ENCODE assay signal across 7 mouse cellular contexts in genomic region chr16:35982506-35982901, GRCm38 (mm10). TPM values are rescaled to one million over a fixed set of nuclear protein-coding genes. Genes with fewer than 3 reads are reported as not detected.
DNase-seq lines count a peak whose midpoint lies in the region; ATAC-seq and TF ChIP-seq lines count a peak whose summit lies in the region.

No protein-coding gene starts in this region.

- no peak for TF ChIP-seq POLR2A in spleen, adult 2 months (IDR thresholded peaks at IDR 0.05; ENCODE audit: low read depth, low read length)

- 0 out of 2 replicates have a peak, but pooled peaks have one; percentile 1 for ATAC-seq in forebrain, embryonic 11.5 days (replicated peaks; ENCODE audit: low FRiP score)
- no peak; the same call in 1 of the 2 replicates for ATAC-seq in limb, embryonic 13.5 days (ENCODE audit: low FRiP score, low read depth)
- no peak for ATAC-seq in stomach, embryonic 14.5 days (ENCODE audit: insufficient number of reproducible peaks, insufficient read depth, low FRiP score, low read depth)

- H3K27ac ChIP-seq in spleen, adult 2 months (ENCODE audit: insufficient read depth, low read length): no peak overlapping the region; the same call in 1 of the 2 replicates
- no peak overlapping the region for H3K27ac ChIP-seq in forebrain, embryonic 11.5 days (ENCODE audit: low read depth, low read length)
- no peak overlapping the region for H3K27ac ChIP-seq in limb, embryonic 13.5 days
- H3K27ac ChIP-seq in stomach, embryonic 14.5 days (ENCODE audit: low read length): no peak overlapping the region

- no peak for DNase-seq in spleen, adult 2 months (ENCODE audit: low read depth in 1 of 2, low spot score in 2 of 2)
- no peak for DNase-seq in spleen, adult 12 weeks (ENCODE audit: low spot score)
- no peak for DNase-seq in forebrain, embryonic 11.5 days (ENCODE audit: low spot score)
- no peak for DNase-seq in cerebellum, postnatal 25 days
- no peak for DNase-seq in kidney, postnatal 36 days

- H3K4me1 ChIP-seq in spleen, adult 2 months (ENCODE audit: control insufficient read depth, insufficient read depth, insufficient read length): no peaks in the 10 kb centered on the region
- 0 out of 2 replicates have a peak, but pooled peaks cover 4% of the 10 kb centered on the region for H3K4me1 ChIP-seq in forebrain, embryonic 11.5 days (replicated peaks; ENCODE audit: control insufficient read depth, insufficient read depth, low read length)
- H3K4me1 ChIP-seq in limb, embryonic 13.5 days: peaks cover 10% of the 10 kb centered on the region; the same call in 1 of the 2 replicates
- H3K4me1 ChIP-seq in stomach, embryonic 14.5 days (ENCODE audit: control insufficient read depth, insufficient read depth, low read length): no peaks in the 10 kb centered on the region; the same call in 1 of the 2 replicates

- peak overlapping the region; percentile 89 for H3K9ac ChIP-seq in forebrain, embryonic 11.5 days (ENCODE audit: low read length)
- H3K9ac ChIP-seq in limb, embryonic 13.5 days: peak overlapping the region; percentile 93
- no peak overlapping the region; the same call in 1 of the 2 replicates for H3K9ac ChIP-seq in stomach, embryonic 14.5 days (replicated peaks; ENCODE audit: low read depth, low read length)

- H3K9me3 ChIP-seq in forebrain, embryonic 11.5 days (ENCODE audit: control insufficient read depth, low read length): no peaks in the 10 kb centered on the region
- H3K9me3 ChIP-seq in limb, embryonic 13.5 days: peaks cover 3% of the 10 kb centered on the region; the same call in 1 of the 2 replicates
- no peaks in the 10 kb centered on the region for H3K9me3 ChIP-seq in stomach, embryonic 14.5 days (ENCODE audit: control insufficient read depth, low read depth, low read length)

- H3K4me2 ChIP-seq in forebrain, embryonic 11.5 days (ENCODE audit: low read depth, low read length, severe bottlenecking): peak overlapping the region; percentile 68
- H3K4me2 ChIP-seq in limb, embryonic 13.5 days (replicated peaks): peak overlapping the region; percentile 76
- H3K4me2 ChIP-seq in stomach, embryonic 14.5 days (replicated peaks; ENCODE audit: low read depth, low read length): peak overlapping the region; percentile 59

- H3K36me3 ChIP-seq in spleen, adult 2 months (ENCODE audit: control insufficient read depth, insufficient read depth, low read length): no peaks in the 10 kb centered on the region
- H3K36me3 ChIP-seq in forebrain, embryonic 11.5 days (ENCODE audit: control insufficient read depth, insufficient read depth, low read length): no peaks in the 10 kb centered on the region
- no peaks in the 10 kb centered on the region for H3K36me3 ChIP-seq in limb, embryonic 13.5 days
- H3K36me3 ChIP-seq in stomach, embryonic 14.5 days (ENCODE audit: control insufficient read depth, insufficient read depth, low read length): no peaks in the 10 kb centered on the region

- peak overlapping the region; percentile 80 for H3K4me3 ChIP-seq in spleen, adult 2 months (ENCODE audit: extremely low read depth, insufficient read depth, insufficient read length)
- peak overlapping the region; percentile 88 for H3K4me3 ChIP-seq in forebrain, embryonic 11.5 days (ENCODE audit: low read depth, low read length)
- peak overlapping the region; percentile 86 for H3K4me3 ChIP-seq in limb, embryonic 13.5 days
- peak overlapping the region; percentile 77 for H3K4me3 ChIP-seq in stomach, embryonic 14.5 days (ENCODE audit: low read depth, low read length)

- no peaks in the 10 kb centered on the region for H3K27me3 ChIP-seq in spleen, adult 2 months (ENCODE audit: control insufficient read depth, insufficient read depth, low read length)
- peaks cover 4% of the 10 kb centered on the region for H3K27me3 ChIP-seq in forebrain, embryonic 11.5 days (ENCODE audit: control insufficient read depth, insufficient read depth, low read length)
- no peaks in the 10 kb centered on the region for H3K27me3 ChIP-seq in limb, embryonic 13.5 days
- no peaks in the 10 kb centered on the region for H3K27me3 ChIP-seq in stomach, embryonic 14.5 days (ENCODE audit: control insufficient read depth, insufficient read depth, low read length)

- TF ChIP-seq CTCF in spleen, adult 2 months (IDR thresholded peaks at IDR 0.05; ENCODE audit: extremely low read depth, insufficient read depth, insufficient read length, insufficient replicate concordance): no peak

- WGBS in spleen, adult 2 months: under 1% methylated on average over 15 of the region's 15 CpGs
- WGBS in forebrain, embryonic 11.5 days: 4% methylated on average over 15 of the region's 15 CpGs
- WGBS in limb, embryonic 13.5 days: 4% methylated on average over 15 of the region's 15 CpGs
- 2% methylated on average over 15 of the region's 15 CpGs for WGBS in stomach, embryonic 14.5 days

RNA-seq across cellular contexts. Expression of gene Kpna1, which starts 4.0 kb away (rescaled TPM):
- polyA plus RNA-seq in spleen, adult 2 months (2012; rRNA removed): 3.2 and 4.2 TPM in 2 replicates
- polyA plus RNA-seq in forebrain, embryonic 11.5 days (2014; fragmentation: Nextera tagmentation; extraction: Ambion mirVana): 84.9 and 86.5 TPM in 2 replicates
- polyA plus RNA-seq in limb, embryonic 13.5 days (2015; fragmentation: Nextera tagmentation; extraction: Ambion mirVana): 37.2 and 41.6 TPM in 2 replicates
- polyA plus RNA-seq in stomach, embryonic 14.5 days (2014; fragmentation: Nextera tagmentation; extraction: Ambion mirVana): 44.1 and 44.5 TPM in 2 replicates

RNA-seq across cellular contexts. Expression of gene Dtx3l, which starts 43.6 kb away (rescaled TPM):
- 8.1 and 8.5 TPM in 2 replicates for polyA plus RNA-seq in spleen, adult 2 months (2012; rRNA removed)
- 5.7 and 6.2 TPM in 2 replicates for polyA plus RNA-seq in forebrain, embryonic 11.5 days (2014; fragmentation: Nextera tagmentation; extraction: Ambion mirVana)
- 2.9 and 3.1 TPM in 2 replicates for polyA plus RNA-seq in limb, embryonic 13.5 days (2015; fragmentation: Nextera tagmentation; extraction: Ambion mirVana)
- polyA plus RNA-seq in stomach, embryonic 14.5 days (2014; fragmentation: Nextera tagmentation; extraction: Ambion mirVana): 7.7 and 8.0 TPM in 2 replicates

RNA-seq across cellular contexts. Expression of gene Parp9, which starts 44.2 kb away (rescaled TPM):
- polyA plus RNA-seq in spleen, adult 2 months (2012; rRNA removed): 6.7 and 6.9 TPM in 2 replicates
- polyA plus RNA-seq in forebrain, embryonic 11.5 days (2014; fragmentation: Nextera tagmentation; extraction: Ambion mirVana): 3.9 and 4.2 TPM in 2 replicates
- 4.5 and 4.8 TPM in 2 replicates for polyA plus RNA-seq in limb, embryonic 13.5 days (2015; fragmentation: Nextera tagmentation; extraction: Ambion mirVana)
- polyA plus RNA-seq in stomach, embryonic 14.5 days (2014; fragmentation: Nextera tagmentation; extraction: Ambion mirVana): 6.5 and 8.1 TPM in 2 replicates

RNA-seq across cellular contexts. Expression of gene Wdr5b, which starts 58.5 kb away (rescaled TPM):
- 1.7 TPM in 2 replicates for polyA plus RNA-seq in spleen, adult 2 months (2012; rRNA removed)
- polyA plus RNA-seq in forebrain, embryonic 11.5 days (2014; fragmentation: Nextera tagmentation; extraction: Ambion mirVana): 11.6 and 12.5 TPM in 2 replicates
- 11.1 and 11.4 TPM in 2 replicates for polyA plus RNA-seq in limb, embryonic 13.5 days (2015; fragmentation: Nextera tagmentation; extraction: Ambion mirVana)
- 10.4 and 11.9 TPM in 2 replicates for polyA plus RNA-seq in stomach, embryonic 14.5 days (2014; fragmentation: Nextera tagmentation; extraction: Ambion mirVana)
